9 mouse cellular contexts compared by ENCODE assay signal in genomic region chr2:24409166-24409565, GRCm38 (mm10). TPM values are rescaled to one million over a fixed set of nuclear protein-coding genes. Genes with fewer than 3 reads are reported as not detected.
DNase-seq lines count a peak whose midpoint lies in the region; ATAC-seq lines count a peak whose summit lies in the region.
"Had no signal": no experiment of that assay in that cellular context is flagged by ENCODE, and none has a peak within 500 bp of the region (broad histone marks: within the 10 kb centered on the region; RNA-seq: fewer than 3 reads in every experiment).

No protein-coding gene starts in this region.

- no peak overlapping the region for H3K27ac ChIP-seq in neural tube, embryonic 15.5 days (replicated peaks)
- H3K27ac ChIP-seq: heart, embryonic 15.5 days had no signal

- H3K36me3 ChIP-seq in neural tube, embryonic 15.5 days: no peaks in the 10 kb centered on the region
- H3K36me3 ChIP-seq: heart, embryonic 15.5 days had no signal

- H3K4me2 ChIP-seq in neural tube, embryonic 15.5 days: no peak overlapping the region
- H3K4me2 ChIP-seq: heart, embryonic 15.5 days had no signal

- peak; percentile 76 for DNase-seq in CD4-positive, CD25-positive, alpha-beta regulatory T cell, adult 2 months (ENCODE audit: low read depth, low spot score)
- peak; percentile 70 to 74 for DNase-seq in adrenal gland, adult 18-20 months (ENCODE audit: low spot score in 2 of 2)
- peak; percentile 86 for DNase-seq in embryo, embryonic 10 days (ENCODE audit: low spot score)
- peak; percentile 84 for DNase-seq in kidney, postnatal 10 days
- peak; percentile 59 to 63 for DNase-seq in lung, adult 18-20 months
- DNase-seq in testis, postnatal 10 days (ENCODE audit: low spot score): peak; percentile 83

- H3K9me3 ChIP-seq in neural tube, embryonic 15.5 days (replicated peaks): no peaks in the 10 kb centered on the region
- H3K9me3 ChIP-seq: heart, embryonic 15.5 days had no signal

- 2% methylated on average over 2 of the region's 2 CpGs for WGBS in neural tube, embryonic 15.5 days

- no peak overlapping the region for H3K4me3 ChIP-seq in neural tube, embryonic 15.5 days (replicated peaks)
- H3K4me3 ChIP-seq: heart, embryonic 15.5 days had no signal

- H3K4me1 ChIP-seq in neural tube, embryonic 15.5 days: peaks cover 23% of the 10 kb centered on the region

- ATAC-seq in granulocyte monocyte progenitor cell, adult 5-6 weeks (replicated peaks; ENCODE audit: poor library complexity, severe bottlenecking): peak; percentile 74
- peak; percentile 38 for ATAC-seq in neural tube, embryonic 15.5 days (ENCODE audit: low FRiP score)

- H3K27me3 ChIP-seq in neural tube, embryonic 15.5 days (replicated peaks): peaks cover 9% of the 10 kb centered on the region; the same call in 1 of the 2 replicates

- no peak overlapping the region for H3K9ac ChIP-seq in neural tube, embryonic 15.5 days (replicated peaks)
- H3K9ac ChIP-seq: heart, embryonic 15.5 days had no signal

RNA-seq across cellular contexts. Expression of gene Psd4, which starts 41.8 kb away (rescaled TPM):
- 1 to 10 TPM; 3.4 to 4.2 TPM for total RNA-seq in adrenal gland, adult 18-20 months (2021)
- total RNA-seq in granulocyte monocyte progenitor cell, adult 5-6 weeks (2014; fragmentation: Nextera tagmentation): 76.9 and 91.0 TPM in 2 replicates
- total RNA-seq in granulocyte monocyte progenitor cell, adult 5-6 weeks (2017): 62.4 and 64.6 TPM in 2 replicates
- polyA plus RNA-seq in neural tube, embryonic 15.5 days (2015; fragmentation: Nextera tagmentation; extraction: Ambion mirVana): 1.4 and 3.7 TPM in 2 replicates

Comparison
In these comparisons a context has a peak if more than half of its experiments do, and no peak if none do; other contexts are left out.
1. RNA of gene Psd4, which starts 41.8 kb away (total RNA-seq): 62.4 to 91.0 TPM in granulocyte monocyte progenitor cell, adult 5-6 weeks; 3.4 to 4.2 TPM in adrenal gland, adult 18-20 months; every median in the first group is over 10 times any median in the second.
2. Peak in every context shown above with its lines, with median percentiles within 50 percentile points of each other: DNase-seq.